Mouse (Mus musculus) MEL (cell line): ENCODE data around the gene Als2cl. TPM values are rescaled to one million over a fixed set of nuclear protein-coding genes. Genes with fewer than 3 reads are reported as not detected.

Experiments
- DNase-seq: peaks from one replicate; pipeline ENCODE4 v3.0.0; 2011; ENCODE audit warnings: low read depth, low spot score
- H3K27ac ChIP-seq: 2 replicates; pipeline ENCODE4 v1.5.1; 2012; ENCODE audit warnings: low read depth, mild to moderate bottlenecking, control low read depth, low read length, moderate library complexity; ENCODE audit not compliant: control insufficient read depth
- H3K27me3 ChIP-seq, 2 experiments: fragments of 150-350 bp in 1 of 2; sonication (generic) in 1 of 2; 2 replicates each; pipeline ENCODE4 v1.6.1; 2012; ENCODE audit warnings: low read length in 2 of 2, mild to moderate bottlenecking in 2 of 2, improper control_type of control experiment in 1 of 2, moderate library complexity in 1 of 2; ENCODE audit not compliant: insufficient read depth in 2 of 2, control insufficient read depth in 1 of 2
- H3K36me3 ChIP-seq, 2 experiments: 2 replicates each; pipeline ENCODE4 v1.6.1; 2012 to 2014; ENCODE audit warnings: low read length in 2 of 2, improper control_type of control experiment in 1 of 2, inconsistent platforms in 1 of 2, mild to moderate bottlenecking in 1 of 2; ENCODE audit not compliant: insufficient read depth in 2 of 2, control insufficient read depth in 1 of 2
- H3K4me1 ChIP-seq, 2 experiments: fragments of 150-350 bp in 1 of 2; sonication (generic) in 1 of 2; 2 replicates each; pipeline ENCODE4 v1.6.1; 2012; ENCODE audit warnings: low read length in 2 of 2, improper control_type of control experiment in 1 of 2, mild to moderate bottlenecking in 1 of 2; ENCODE audit not compliant: insufficient read depth in 2 of 2, control insufficient read depth in 1 of 2
- H3K4me3 ChIP-seq, 2 experiments: fragments of 150-350 bp in 1 of 2; sonication (generic) in 1 of 2; 2 replicates each; pipeline ENCODE4 v1.5.1; 2012; ENCODE audit warnings: low read depth in 2 of 2, low read length in 2 of 2, mild to moderate bottlenecking in 2 of 2, moderate library complexity in 2 of 2, control low read depth in 1 of 2, improper control_type of control experiment in 1 of 2; ENCODE audit not compliant: control insufficient read depth in 1 of 2, insufficient read depth in 1 of 2
- H3K79me2 ChIP-seq: 2 replicates; pipeline ENCODE4 v1.6.1; 2012; ENCODE audit warnings: mild to moderate bottlenecking, low read length, moderate library complexity; ENCODE audit not compliant: control insufficient read depth, poor library complexity, insufficient read depth
- H3K9ac ChIP-seq: 2 replicates; pipeline ENCODE4 v1.6.1; 2012; ENCODE audit warnings: low read depth, mild to moderate bottlenecking, control low read depth, low read length, moderate library complexity; ENCODE audit not compliant: control insufficient read depth, poor library complexity, severe bottlenecking
- H3K9me3 ChIP-seq: fragments of 150-350 bp; sonication (generic); replicated peaks from 2 replicates; pipeline ENCODE4 v1.6.1; 2012; ENCODE audit warnings: mild to moderate bottlenecking, low read length, improper control_type of control experiment, moderate library complexity; ENCODE audit not compliant: insufficient read depth
- CHD2 ChIP-seq: IDR thresholded peaks from 2 replicates; pipeline ENCODE4 v1.6.1; 2011; ENCODE audit warnings: low read length, improper control_type of control experiment
- CTCF ChIP-seq, 3 experiments: IDR thresholded peaks in 2 of 3; conservative IDR thresholded peaks in 1 of 3; 2 replicates each; pipeline ENCODE4 v1.5.1; 2011 to 2012; ENCODE audit warnings: low read length in 3 of 3, low read depth in 2 of 3, mild to moderate bottlenecking in 2 of 3, improper control_type of control experiment in 1 of 3, inconsistent platforms in 1 of 3, mixed read lengths in 1 of 3, moderate library complexity in 1 of 3; ENCODE audit not compliant: control insufficient read depth in 1 of 3, insufficient read depth in 1 of 3, poor library complexity in 1 of 3, severe bottlenecking in 1 of 3
- ETS1 ChIP-seq: IDR thresholded peaks from 2 replicates; pipeline ENCODE4 v1.6.1; 2012; ENCODE audit warnings: low read depth, mild to moderate bottlenecking, inconsistent platforms, low read length, improper control_type of control experiment, moderate library complexity
- GABPA ChIP-seq: IDR thresholded peaks from 2 replicates; pipeline ENCODE4 v1.6.1; 2012; ENCODE audit warnings: low read depth, mild to moderate bottlenecking, inconsistent platforms, low read length, improper control_type of control experiment, moderate library complexity
- GATA1 ChIP-seq: IDR thresholded peaks from 2 replicates; pipeline ENCODE4 v1.6.1; 2011; ENCODE audit warnings: low read depth, low read length, improper control_type of control experiment
- HCFC1 ChIP-seq: IDR thresholded peaks from 2 replicates; pipeline ENCODE4 v1.6.1; 2012; ENCODE audit warnings: low read depth, mild to moderate bottlenecking, inconsistent platforms, low read length, improper control_type of control experiment, moderate library complexity
- JUND ChIP-seq: IDR thresholded peaks from 2 replicates; pipeline ENCODE4 v1.6.1; 2011; ENCODE audit warnings: low read depth, mild to moderate bottlenecking, improper control_type of control experiment, low read length
- MXI1 ChIP-seq: IDR thresholded peaks from 2 replicates; pipeline ENCODE4 v1.6.1; 2011; ENCODE audit warnings: mild to moderate bottlenecking, low read depth, low read length, improper control_type of control experiment
- NRF1 ChIP-seq: IDR thresholded peaks from 2 replicates; pipeline ENCODE4 v1.6.1; 2014; ENCODE audit warnings: low read depth, mild to moderate bottlenecking, inconsistent platforms, low read length, improper control_type of control experiment, moderate library complexity; ENCODE audit not compliant: poor library complexity, insufficient read depth, severe bottlenecking
- RAD21 ChIP-seq: IDR thresholded peaks from 2 replicates; pipeline ENCODE4 v1.6.1; 2011; ENCODE audit warnings: mild to moderate bottlenecking, low read depth, low read length, improper control_type of control experiment
- TBP ChIP-seq: IDR thresholded peaks from 2 replicates; pipeline ENCODE4 v1.8.0; 2011; ENCODE audit warnings: low read depth, low read length, improper control_type of control experiment
- TCF12 ChIP-seq: IDR thresholded peaks from 2 replicates; pipeline ENCODE4 v1.6.1; 2014; ENCODE audit warnings: low read depth, mild to moderate bottlenecking, inconsistent platforms, low read length, improper control_type of control experiment, moderate library complexity
- UBTF ChIP-seq: IDR thresholded peaks from 2 replicates; pipeline ENCODE4 v1.6.1; 2012; ENCODE audit warnings: low read depth, mild to moderate bottlenecking, inconsistent platforms, low read length, improper control_type of control experiment, moderate library complexity, borderline replicate concordance; ENCODE audit not compliant: insufficient read depth
- USF1 ChIP-seq: IDR thresholded peaks from 2 replicates; pipeline ENCODE4 v1.6.1; 2014; ENCODE audit warnings: low read depth, mild to moderate bottlenecking, inconsistent platforms, low read length, improper control_type of control experiment, moderate library complexity
- USF2 ChIP-seq, 2 experiments: IDR thresholded peaks; 2 replicates each; pipeline ENCODE4 v1.6.1; 2011 to 2012; ENCODE audit warnings: improper control_type of control experiment in 2 of 2, low read length in 2 of 2, borderline replicate concordance in 1 of 2, inconsistent platforms in 1 of 2, low read depth in 1 of 2, mild to moderate bottlenecking in 1 of 2; ENCODE audit not compliant: insufficient read depth in 1 of 2
- ZKSCAN1 ChIP-seq: IDR thresholded peaks from 2 replicates; pipeline ENCODE4 v1.6.1; 2012; ENCODE audit warnings: low read depth, mild to moderate bottlenecking, inconsistent platforms, low read length, improper control_type of control experiment, moderate library complexity
- polyA plus RNA-seq, 2 experiments: library from polyadenylated mRNA; stranded (reverse) in 1 of 2; unstranded in 1 of 2; fragments of >175 nt in 1 of 2; fragments of >200 nt in 1 of 2; gene quantifications; 2 replicates each; pipeline versions ENCODE4 v1.2.1 to v1.2.4; 2012; ENCODE audit warnings: low replicate concordance in 2 of 2, low read depth in 1 of 2; ENCODE audit not compliant: insufficient read length in 2 of 2, insufficient read depth in 1 of 2, missing spikeins in 1 of 2
- total RNA-seq: library from RNA; depleted of rRNA; stranded (reverse); fragments of 300-350 nt; gene quantifications from 2 replicates; pipeline ENCODE4 v1.2.3, GENCODE M21; 2012

Gene Als2cl
- total and polyA plus RNA-seq, 3 experiments = 0.21 TPM; not detected in 2

DNA sequence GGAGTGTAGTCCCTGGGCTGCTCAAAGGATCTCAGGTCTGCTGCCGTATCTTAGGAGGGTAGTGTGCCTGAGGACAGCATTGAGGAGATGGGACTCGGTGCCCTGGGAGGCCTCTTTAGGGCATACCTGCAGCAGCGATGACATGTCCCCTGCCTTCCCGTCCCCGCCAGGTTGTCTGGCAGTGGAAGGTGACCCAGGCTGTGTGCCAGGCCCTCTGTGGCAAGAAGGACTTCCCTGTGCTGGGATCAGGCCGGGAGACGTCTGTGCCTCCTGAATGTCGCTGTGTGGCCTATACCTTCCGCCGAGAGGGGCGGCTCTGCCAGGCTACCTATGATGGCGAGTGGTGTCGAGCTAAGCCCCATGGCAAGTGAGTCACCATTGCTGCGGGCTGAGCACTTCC is 9.3 kb downstream of the Als2cl start:
- Histone ChIP-seq H3K9ac (no peak overlapping the region), H3K36me3 (no peaks in the 10 kb centered on the region), H3K9me3 (no peaks in the 10 kb centered on the region), H3K79me2 (no peaks in the 10 kb centered on the region), H3K4me3 (no peak overlapping the region), H3K27me3 (no peaks in the 10 kb centered on the region), H3K27ac (no peak overlapping the region), H3K4me1 (no peaks in the 10 kb centered on the region)
- TF ChIP-seq CTCF (IDR thresholded peaks at IDR 0.05 in 2 of 3, conservative IDR thresholded peaks at IDR 0.05 in 1 of 3; ENCODE audit: control insufficient read depth in 1 of 3, insufficient read depth in 1 of 3, low read depth in 2 of 3, low read length in 3 of 3, poor library complexity in 1 of 3, severe bottlenecking in 1 of 3) (no peak), TBP (no peak), JUND (no peak), ZKSCAN1 (no peak), NRF1 (no peak), HCFC1 (no peak), MXI1 (no peak), TCF12 (no peak), RAD21 (no peak), ETS1 (no peak), UBTF (no peak), GATA1 (no peak), USF1 (no peak), GABPA (no peak), USF2 (IDR thresholded peaks at IDR 0.05; ENCODE audit: borderline replicate concordance in 1 of 2, insufficient read depth in 1 of 2, low read depth in 1 of 2, low read length in 2 of 2) (no peak)
- no peak for DNase-seq

DNA sequence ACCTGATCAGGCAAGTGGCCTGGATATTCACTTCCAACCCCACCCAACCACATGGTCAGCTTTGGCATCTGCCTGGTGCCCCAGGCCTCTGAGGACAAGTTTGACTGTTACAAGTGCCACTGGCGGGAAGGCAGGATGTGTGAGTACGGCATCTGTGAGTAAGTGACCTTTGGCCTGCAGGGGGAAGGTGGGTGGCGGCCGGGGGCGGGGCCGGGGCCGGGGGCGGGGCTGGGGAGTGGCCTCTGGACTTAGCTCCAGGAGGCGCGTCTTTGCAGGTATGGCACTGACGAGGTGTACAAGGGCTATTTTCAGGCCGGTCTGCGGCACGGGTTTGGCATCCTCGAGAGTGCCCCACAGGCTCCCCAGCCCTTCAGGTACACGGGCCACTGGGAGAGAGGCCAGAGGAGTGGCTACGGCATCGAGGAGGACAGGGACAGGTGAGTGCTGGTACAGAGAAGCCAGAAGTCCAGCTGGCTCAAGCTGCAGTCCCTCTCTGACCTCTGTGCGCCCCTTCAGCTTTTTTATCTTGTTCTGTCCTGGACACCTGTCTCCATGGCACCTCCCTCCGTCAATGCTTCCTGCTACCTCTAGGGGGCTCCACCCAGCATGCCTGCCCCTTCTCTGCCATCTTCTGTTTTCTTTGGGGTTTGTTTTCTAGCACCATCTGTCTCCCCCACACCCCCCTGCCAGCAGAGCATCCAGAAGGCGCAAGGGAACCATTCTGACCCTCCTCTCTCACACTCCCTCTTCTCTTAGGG is 10.5 kb downstream of the Als2cl start:
- DNase-seq = no peak
- no peaks in the 10 kb centered on the region for H3K79me2 ChIP-seq
- no peaks in the 10 kb centered on the region for H3K27me3 ChIP-seq
- no peak overlapping the region for H3K9ac ChIP-seq
- H3K27ac ChIP-seq = no peak overlapping the region
- no peaks in the 10 kb centered on the region for H3K9me3 ChIP-seq
- H3K36me3 ChIP-seq = no peaks in the 10 kb centered on the region
- TF ChIP-seq CHD2 (no peak), CTCF (IDR thresholded peaks at IDR 0.05 in 2 of 3, conservative IDR thresholded peaks at IDR 0.05 in 1 of 3; ENCODE audit: control insufficient read depth in 1 of 3, insufficient read depth in 1 of 3, low read depth in 2 of 3, low read length in 3 of 3, poor library complexity in 1 of 3, severe bottlenecking in 1 of 3) (peak in 2 of 3 experiments; percentile 33 to 34; a peak in 3 of 6 replicates)
- no peaks in the 10 kb centered on the region for H3K4me1 ChIP-seq
- no peak overlapping the region for H3K4me3 ChIP-seq
